Mouse (Mus musculus): ENCODE results near the gene Tmem82.

Gene Tmem82

DNA sequence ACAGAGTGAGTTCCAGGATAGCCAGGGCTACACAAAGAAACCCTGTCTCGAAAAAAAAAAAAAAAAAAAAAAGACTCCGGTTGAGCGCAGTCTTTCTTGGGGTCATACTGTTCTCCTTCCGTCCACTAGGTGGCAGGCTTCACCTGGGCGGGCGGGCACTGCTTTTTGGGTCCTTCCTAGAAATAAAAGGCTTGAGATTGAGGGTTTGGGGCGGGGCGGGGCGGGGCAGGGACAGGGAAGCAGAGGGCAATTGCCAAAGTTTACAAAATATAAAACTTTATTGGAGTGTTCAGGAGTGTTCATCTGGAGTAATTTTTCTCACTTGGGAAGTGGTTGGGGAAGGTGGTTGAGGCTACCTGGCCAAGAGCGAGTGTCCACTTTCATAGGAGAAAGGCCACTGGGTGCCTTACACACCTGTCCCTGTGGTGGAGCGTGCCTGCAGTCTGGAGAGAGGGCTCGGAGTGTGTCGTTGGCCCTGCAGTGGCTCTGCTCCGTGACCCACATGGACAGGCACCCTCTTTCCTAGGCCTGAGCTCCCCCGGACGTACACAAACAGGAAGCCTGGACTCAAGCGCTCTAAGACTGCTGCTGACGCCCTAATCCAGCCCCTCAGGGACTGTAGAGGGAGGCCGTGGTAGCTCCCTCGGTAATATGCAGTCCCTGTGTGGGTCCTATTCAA lies at the start of gene Tmem82:
TSS of gene Tmem82 (minus strand) at position 69 of the 679 bp plus-strand sequence.
- in situ Hi-C loops (cut with MboI, MseI): no loop called here

DNA sequence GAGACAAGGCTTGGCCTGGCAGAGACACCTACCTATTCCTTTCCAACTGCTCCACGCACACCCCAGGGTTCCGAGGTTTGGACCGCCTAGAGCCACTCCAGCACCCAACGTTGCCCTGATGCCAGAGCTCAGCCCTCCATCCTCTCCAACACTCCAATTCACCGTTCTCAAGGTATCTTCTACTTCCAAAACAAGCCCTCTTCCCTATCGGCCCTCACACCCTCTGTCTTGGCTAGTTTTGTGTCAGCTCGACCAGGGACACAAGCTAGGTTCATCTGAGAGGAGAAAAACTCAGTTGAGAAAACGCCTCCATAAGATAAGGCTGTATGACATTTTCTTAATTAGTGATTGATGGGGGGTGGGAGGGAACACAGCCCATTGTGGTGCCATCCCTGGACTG lies 46.4 kb upstream of the Tmem82 start, which contains the start of gene Plekhm2:
TSS of gene Plekhm2 (minus strand) at position 101 of the 400 bp plus-strand sequence.
- in situ Hi-C loops (cut with MboI, MseI): no loop called here

DNA sequence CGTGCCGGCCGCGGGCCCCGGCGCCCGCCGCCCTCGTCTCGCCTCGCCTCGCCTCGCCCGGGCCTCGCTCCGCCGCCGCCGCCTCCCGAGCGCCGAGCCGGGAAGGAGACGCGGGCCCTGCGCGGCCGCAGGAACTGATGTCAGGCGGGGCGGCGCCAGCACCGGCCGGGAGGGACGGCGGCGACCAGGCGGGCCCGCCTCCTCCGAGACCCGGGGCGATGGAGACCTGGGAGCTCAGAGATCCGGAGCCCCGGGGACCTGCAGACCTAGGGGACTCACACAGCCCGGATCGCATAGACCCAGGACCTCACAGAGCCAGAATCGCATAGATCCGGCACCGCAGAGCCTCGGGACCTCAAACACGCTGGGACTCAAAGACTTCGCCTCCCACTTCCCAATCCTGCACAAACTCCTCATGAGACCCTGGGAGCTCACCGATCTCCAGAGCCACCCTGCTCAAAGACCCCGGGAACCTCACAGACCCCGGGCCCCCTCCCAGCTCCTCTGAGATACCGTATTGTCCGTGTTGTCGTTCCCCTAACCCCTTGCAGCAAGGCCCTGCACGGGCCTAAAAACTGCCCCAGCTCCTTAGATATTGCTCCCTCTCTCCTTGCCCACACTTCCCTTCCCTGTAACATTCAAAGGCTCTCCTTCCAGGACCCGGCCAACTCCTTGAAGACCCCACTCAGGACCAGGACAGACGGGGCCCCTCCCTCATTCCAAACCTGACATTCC lies 45.7 kb upstream of the Tmem82 start:
- in situ Hi-C loops (cut with MboI, MseI): no loop called here

DNA sequence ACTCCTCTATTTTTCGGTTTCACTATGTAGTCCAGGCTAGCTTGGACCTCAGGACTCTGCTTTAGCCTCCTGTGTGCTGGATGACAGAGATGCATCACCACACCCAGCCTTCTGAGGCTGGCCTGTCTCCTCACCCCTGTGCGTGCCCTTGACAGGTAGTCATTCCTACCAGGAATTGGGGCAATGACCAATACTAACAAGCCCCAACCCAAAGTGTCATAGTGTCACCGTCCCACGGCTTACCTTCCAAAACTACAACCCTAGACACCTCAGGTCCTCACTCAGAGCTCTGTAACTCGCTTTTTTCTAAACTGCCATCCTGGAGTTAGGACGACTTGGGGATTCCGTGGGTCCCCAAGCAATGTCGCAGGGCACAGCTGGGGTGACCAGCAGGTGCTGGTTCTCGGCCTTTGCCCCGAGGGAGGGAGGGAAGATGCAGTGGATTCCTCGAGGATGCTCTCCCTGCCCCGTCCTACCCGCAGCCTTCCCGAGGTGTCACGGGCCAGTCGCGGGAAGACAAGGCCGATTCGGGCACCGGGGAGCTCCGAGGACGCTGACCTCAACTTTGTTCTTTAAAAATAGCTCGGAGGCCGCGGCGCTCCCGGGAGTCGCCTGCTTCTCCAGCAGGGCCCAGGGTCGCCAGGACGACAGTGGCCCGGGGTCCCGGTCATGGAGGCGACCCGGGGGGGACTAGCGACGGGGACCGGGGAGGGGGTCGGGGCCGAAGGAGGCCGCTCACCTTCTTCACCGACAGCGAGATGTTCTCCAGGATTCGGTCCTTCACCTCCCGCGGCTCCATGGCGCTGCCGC lies 44.9 kb upstream of the Tmem82 start:
- in situ Hi-C loops (cut with MboI, MseI): no loop called here

DNA sequence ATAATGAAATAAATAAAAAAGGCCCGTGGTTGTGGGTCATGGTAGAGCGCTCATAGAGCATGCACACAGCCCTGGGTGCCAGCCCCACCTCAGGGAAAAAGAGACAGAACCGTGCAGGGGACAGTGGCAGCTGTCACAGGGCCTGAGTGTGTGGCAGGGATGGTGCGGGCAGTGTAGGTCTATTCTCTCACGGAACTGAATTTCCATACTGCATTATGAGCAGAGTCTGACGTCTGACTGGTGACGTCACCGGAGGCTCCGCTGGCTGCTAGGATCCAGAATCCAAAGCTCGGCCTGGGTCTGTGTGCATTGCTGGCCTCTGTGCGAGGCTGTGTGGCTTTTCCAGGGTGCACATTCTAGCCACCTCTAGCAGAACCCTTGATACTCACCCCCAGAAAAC lies 42.5 kb upstream of the Tmem82 start:
- in situ Hi-C loops (cut with MboI, MseI): no loop called here

DNA sequence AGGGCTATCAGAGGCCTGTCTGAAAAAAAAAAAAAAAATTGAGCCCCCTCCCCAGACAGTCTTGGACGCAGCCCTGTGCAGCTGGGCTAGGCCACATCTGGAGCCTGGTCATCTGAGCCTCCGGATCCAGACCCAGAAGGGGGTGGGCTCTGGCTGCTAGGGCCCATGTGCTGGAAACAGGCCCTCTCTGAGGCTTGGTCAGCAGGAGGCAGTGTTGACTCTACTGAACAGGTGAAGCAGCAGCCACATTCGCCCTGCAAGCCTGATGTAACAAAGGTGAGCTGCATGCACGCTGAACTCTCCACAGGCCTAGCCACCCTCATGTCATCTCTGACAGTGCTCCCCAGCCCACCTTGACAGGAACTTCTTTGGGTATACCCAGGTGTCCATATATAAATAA lies 41.3 kb upstream of the Tmem82 start:
- in situ Hi-C loops (cut with MboI, MseI): no loop called here

DNA sequence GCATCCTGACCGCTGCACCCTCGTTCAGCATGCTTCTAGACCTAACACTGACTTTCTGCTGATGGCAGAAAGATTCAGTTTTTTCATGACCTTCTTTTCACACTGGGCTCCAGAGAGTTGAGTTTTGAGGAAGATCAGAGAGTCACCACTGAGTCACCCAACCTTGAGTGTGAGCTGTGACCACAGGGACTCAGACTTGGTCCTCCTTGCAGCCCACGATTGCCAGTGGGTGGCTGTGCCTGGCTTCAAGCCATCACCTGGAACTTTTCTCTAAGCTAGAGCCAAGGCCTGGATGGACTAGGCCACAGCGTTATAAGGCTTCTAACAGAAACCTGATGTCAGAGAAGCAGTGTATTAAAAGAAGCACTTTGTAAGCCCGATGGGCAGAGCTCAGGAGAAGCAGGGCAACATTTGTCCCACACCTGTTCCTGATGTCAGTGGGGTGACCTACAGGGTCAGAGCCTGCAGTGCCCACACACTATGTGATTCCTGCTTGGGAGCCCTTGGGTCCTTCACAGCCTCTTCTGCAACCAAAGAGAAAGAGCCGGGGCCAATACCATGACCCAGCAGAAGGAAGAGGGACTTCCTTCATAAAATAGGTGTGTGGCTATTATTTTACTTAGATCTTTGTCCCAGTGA lies 40.5 kb upstream of the Tmem82 start:
- in situ Hi-C loops (cut with MboI, MseI): no loop called here

DNA sequence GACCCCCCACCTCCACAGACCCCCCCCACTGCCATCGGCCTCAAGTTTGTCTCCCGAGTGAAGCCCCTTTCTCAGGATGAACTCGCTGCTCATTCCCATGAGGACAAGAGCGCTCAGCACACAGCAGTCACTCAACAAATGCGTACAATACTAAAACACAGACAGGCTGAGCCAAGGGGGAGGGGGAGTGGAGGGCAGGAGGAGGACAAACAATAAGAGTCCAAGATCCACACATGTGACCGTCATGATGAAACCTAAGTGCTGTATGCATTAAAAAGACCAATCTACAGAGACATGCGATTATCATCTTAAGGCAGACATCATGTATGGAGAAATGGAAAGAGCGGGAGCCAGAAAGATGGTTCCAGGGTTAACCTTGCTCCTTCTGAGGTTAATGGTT lies 38.5 kb upstream of the Tmem82 start:
- in situ Hi-C loops (cut with MboI, MseI): no loop called here

DNA sequence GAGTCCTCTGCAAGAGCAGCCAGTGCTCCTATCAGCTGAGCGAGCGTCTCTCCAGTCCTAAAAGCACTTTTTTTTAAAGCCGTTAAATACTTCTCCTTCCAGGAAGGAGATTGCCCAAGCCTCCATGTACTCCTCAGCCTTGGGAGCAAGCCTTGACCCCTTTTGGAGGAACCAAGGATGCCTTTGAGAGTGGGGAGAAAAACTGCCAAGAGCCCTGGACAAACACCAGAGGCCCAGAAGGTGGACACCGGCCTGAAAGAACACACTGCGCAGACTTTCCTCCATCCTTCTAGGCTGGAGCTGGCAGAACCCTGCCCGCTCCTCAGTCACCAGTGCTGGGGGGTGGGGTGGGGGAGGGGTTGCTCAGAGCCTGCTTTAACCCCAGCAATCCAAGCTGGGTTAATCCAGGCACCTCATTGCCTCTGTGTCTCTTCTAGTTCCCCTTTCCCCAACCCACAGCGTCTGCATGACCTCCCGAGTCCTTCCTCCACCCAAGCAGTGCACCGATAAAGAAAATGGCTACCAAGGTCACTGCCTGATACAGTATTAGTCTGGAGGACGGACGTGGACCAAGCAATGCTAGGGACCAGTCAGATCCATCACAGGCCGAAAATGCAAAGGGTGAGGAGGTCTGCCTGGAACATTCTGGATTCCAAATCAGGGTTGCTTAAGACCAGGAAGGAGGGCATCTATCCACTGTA lies 37.6 kb upstream of the Tmem82 start:
- in situ Hi-C loops (cut with MboI, MseI): no loop called here

DNA sequence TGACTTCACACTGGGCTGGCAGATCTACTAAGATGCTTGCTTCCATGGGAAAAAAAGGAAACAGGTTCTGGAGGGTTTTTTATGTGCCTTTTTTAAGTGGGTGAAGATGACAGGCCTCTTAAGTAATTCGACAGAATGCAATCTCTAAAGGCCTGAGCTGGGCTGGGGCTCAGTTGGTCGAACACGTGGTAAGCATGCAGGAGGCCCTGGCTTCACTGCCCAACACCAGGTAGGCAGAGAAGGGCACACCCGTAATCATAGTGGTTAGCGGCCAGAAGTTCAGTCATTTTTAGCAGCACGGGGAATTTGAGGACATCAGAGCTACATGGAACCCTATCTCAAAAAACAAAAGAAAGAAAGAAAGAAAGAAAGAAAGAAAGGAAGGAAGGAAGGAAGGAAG lies 36.1 kb upstream of the Tmem82 start:
- in situ Hi-C loops (cut with MboI, MseI): no loop called here

DNA sequence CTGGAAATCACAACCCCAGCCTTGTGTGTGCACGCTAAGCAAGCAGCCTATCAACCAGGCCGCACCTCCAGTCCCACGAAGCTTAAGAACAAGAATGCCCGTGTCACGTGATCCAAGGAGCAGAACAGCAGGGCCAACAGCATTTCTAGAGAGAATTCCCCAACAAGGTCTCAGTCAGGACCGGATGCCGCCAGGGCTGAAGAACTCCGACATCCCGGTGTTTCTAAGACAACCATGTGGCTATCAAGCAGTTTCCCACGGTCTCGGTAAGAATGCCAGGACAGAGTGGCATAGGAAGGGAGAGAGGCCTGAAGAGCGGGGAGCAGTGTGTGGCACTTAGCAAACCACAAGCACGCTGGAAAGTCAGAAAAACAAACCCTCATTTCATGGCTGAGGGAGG lies 35.4 kb upstream of the Tmem82 start:
- in situ Hi-C loops (cut with MboI, MseI): no loop called here

DNA sequence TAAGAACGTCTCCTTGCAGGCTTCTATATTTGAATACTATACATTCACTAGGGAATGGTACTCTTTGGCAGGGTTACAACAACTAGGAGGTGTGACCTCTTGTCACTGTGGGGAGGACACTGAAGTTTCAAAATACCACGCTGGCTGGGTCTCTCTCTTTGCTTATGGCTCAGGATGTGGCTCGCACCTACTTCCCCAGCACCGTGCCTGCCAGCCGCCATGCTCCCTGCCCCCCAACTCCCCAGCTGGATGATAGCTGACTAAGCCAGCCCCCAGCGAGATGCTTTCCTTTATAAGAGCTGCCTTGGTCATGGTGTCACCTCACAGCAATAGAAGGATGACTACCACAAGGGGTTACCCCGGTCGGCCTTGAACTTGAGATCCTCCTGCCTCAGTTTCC lies 34.6 kb upstream of the Tmem82 start:
- in situ Hi-C loops (cut with MboI, MseI): no loop called here

DNA sequence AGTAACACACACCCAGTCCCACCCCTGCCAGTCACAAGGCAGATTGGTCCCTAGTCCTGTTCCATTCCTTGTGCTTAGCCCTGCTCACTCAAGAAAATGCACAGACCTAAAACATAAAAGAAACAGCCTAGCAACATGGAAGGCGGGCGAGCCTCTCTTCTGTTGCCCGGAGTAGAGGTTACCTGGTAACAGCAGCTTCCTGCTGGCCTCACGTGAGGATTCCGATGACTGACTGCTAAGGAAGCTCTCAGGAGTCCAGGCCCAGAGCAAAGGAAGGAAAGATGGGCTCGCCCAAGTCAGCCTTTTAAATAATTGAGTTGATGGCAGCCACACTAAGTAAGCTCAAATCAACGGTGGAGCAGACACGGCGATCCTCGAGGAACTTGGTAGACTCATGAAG lies 33.5 kb upstream of the Tmem82 start:
- in situ Hi-C loops (cut with MboI, MseI): no loop called here

DNA sequence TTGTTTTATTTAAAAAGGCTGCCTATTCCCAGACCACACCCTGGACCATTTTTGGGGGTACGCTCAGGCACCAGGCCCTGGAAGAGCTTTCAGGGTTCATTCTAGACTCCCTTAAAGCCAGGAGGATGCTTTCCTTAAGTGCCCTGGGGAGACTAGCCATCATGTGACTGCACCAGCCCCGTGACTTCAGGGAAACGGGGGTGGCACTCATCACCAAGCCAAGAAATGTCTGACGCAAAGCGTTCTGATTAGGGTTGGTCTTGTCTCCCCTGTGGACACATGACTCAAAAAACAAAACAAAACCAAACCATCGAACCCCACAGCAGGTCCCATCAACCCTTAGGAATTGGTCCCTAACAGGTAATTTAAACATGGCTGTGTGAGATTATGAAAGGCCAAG lies 32.9 kb upstream of the Tmem82 start:
- in situ Hi-C loops (cut with MboI, MseI): no loop called here

DNA sequence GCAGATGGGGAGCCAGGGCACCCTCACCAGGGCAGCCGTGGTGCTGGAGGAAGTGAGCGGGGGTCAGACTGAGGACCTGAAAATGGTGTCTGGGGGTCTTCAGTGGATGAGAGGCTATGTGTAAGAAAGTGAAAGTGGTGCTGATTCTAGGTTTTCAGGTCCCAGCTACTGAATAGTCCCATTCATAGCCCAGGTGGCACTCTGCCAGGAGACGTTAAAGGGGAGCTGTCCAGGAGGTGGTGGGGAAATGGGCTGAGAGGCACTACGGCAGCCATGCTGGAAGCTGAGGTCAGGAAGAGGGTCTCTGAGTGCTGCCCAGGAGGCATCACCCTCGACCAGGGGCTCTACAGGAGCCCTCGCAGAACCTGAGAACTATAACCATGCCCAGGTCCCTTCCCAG lies 30.8 kb upstream of the Tmem82 start:
- in situ Hi-C loops (cut with MboI, MseI): no loop called here

DNA sequence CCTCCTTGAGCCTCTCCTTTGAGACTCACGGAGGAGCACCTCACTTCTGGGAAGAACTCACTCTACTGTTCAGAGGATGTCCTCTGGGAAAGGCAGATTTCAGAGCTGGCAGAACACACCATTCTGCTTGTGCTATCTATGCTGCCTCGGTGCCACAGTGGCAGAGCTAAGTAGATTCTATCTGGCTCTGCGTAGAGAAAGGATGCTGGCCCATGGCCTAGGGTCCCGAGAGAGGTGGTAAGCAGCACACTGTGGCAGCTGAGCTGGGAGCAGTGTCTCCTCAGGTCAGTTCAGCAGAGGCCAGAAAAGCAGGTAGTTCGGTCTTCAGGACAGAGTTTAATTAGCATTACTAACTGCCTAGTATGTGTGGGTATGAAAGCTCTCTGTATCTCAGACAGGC lies 29.8 kb upstream of the Tmem82 start:
- in situ Hi-C loops (cut with MboI, MseI): no loop called here

DNA sequence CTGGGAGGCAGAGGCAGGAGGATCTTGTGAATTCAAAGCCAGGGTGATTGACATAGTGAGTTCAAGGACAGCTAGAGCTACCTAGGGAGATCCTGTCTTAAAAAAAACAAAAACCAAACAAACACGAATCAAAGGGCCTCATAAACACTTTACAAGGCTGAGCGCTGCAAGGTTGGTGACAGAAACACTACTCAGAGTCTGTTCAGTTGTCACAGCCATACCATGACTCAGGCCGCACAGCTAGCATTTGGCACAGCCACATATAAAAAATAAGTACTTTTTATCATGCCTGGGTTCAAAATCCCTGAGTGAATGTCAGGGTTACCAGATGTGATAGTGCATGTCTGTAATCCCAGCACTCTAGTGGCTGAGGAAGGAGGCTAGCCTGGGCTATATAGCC lies 28.8 kb upstream of the Tmem82 start:
- in situ Hi-C loops (cut with MboI, MseI): no loop called here

DNA sequence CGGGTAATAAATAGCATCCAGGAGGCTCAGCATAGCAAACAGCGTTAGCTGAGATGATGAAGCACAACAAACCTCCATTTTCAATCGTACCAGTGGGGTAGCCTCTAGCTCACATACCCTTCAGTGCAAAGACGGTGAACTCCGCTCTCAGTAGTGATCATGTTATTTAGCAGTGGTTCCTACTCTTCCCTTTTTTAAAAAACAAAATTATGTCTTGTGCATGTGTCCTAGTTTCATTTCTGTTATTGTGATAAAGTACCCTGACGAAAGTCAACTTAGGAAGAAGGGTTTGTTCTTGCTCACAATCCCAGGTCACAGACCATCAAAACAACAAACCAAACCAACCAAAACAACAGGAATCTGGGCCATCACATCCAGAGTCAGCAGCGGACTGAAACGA lies 27.6 kb upstream of the Tmem82 start:
- in situ Hi-C loops (cut with MboI, MseI): no loop called here

DNA sequence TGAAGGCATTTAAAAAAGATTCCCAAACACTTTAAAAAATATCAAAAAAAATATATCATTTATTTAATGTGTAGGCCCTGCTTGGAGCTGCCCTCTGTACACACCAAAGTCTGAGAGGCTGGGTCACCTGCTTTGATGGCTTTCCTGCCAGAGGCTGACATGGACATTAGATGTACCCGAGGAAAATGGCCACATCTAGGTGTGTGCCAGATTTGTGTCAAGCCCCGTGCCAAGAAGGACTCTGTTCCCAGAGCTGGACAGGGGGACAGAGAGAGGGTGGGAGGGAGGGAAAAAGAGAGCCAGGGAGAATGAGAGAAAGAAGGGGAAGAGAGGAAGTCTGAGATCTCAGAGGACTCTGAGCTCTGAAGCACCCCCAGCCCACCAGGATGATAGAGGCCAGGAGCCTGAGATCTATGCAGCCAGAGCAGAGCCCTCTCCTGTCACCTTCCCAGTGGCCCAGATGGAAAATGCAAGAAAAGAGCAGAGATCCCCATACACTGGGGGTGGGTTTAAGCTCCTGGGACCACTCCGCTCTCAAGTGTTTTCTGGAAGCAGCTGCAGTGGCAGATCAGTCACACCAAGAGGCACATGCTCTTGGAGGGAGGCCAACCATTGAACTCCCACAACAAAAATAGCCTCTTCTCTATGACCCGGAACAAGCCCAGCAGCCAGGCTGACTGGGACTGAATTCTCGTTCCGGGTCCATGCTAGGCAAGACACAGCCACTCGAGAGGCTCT lies 24.9 kb upstream of the Tmem82 start:
- in situ Hi-C loops (cut with MboI, MseI): no loop called here

DNA sequence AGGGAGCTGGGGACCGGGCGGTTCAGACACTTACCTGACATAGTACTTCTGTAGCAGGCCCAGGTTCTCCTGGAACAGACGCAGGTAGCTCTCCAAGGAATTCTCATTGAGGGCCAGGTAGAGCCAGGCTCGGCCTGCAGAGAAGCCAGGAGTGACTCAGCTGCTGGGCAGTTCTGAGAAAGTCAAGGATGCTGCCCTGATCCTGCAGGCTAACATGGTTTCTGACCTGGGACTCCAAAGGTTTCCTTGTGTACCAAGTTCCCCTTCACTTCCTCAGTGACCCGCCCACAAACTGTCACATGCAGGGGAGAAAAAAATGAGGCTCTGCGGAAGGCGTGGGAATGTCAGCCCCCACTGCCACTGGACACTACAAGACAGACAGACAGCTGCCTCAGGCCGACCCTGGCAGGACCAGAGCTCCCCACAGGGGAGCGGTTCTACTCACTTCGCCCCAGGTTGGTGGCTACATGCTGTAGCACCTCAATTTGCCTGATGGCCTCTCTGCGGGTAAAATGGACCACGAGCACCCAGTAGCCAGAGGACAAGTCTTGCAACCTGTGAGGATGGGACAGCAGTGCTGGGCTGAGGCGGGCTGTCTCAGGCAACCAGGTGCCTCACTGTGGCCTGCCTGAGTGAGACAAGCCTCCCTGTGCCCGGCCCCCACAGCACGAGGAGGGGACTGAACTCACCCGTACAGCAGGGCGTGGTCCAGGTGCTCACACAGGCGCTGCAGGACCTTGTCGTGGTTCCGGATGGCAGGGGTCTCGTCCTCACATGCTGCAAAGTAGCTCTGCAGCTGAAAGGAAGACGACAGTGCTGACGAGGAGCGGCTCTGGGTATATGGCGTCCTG lies 23.8 kb upstream of the Tmem82 start:
- in situ Hi-C loops (cut with MboI, MseI): no loop called here
